Mouse (Mus musculus) forebrain, embryonic 11.5 days (tissue): Measurements from ENCODE around the gene Cops7b. TPM values are rescaled to one million over a fixed set of nuclear protein-coding genes. Genes with fewer than 3 reads are reported as not detected.
A peak's percentile ranks its signal among the peaks of the same experiment; 100 is the strongest.
"Not testable (repeated sequence)": the region's sequence is repeated elsewhere in the genome, so short reads cannot be mapped to it uniquely, and the experiment has no call there.

Experiments used
- ATAC-seq: fragments of 200-750 bp; cut with Nextera tagmentation; replicated peaks from 2 replicates; pipeline ENCODE4 v1.8.0; 2017; ENCODE audit warnings: moderate TSS enrichment; ENCODE audit not compliant: low FRiP score
- DNase-seq: peaks from one replicate; pipeline ENCODE4 v3.0.0-alpha.2; 2017; ENCODE audit warnings: low spot score
- H3K27ac ChIP-seq: fragments of 300-500 bp; sonication (generic); 2 replicates; pipeline ENCODE4 v1.5.1; 2014; ENCODE audit warnings: low read depth, low read length
- H3K27me3 ChIP-seq: fragments of 300-500 bp; sonication (generic); 2 replicates; pipeline ENCODE4 v1.6.1; 2014; ENCODE audit warnings: mild to moderate bottlenecking, low read length, mixed read lengths; ENCODE audit not compliant: control insufficient read depth, insufficient read depth
- H3K36me3 ChIP-seq: fragments of 300-500 bp; sonication (generic); 2 replicates; pipeline ENCODE4 v1.6.1; 2014; ENCODE audit warnings: mild to moderate bottlenecking, low read length, moderate library complexity, mixed read lengths; ENCODE audit not compliant: control insufficient read depth, insufficient read depth
- H3K4me1 ChIP-seq: fragments of 300-500 bp; sonication (generic); replicated peaks from 2 replicates; pipeline ENCODE4 v1.6.1; 2014; ENCODE audit warnings: low read length, mixed read lengths; ENCODE audit not compliant: control insufficient read depth, insufficient read depth
- H3K4me2 ChIP-seq: fragments of 300-500 bp; sonication (generic); 2 replicates; pipeline ENCODE4 v1.6.1; 2014; ENCODE audit warnings: low read depth, mild to moderate bottlenecking, low read length, moderate library complexity, mixed read lengths; ENCODE audit not compliant: severe bottlenecking
- H3K4me3 ChIP-seq: fragments of 300-500 bp; sonication (generic); 2 replicates; pipeline ENCODE4 v1.5.1; 2014; ENCODE audit warnings: low read depth, low read length
- H3K9ac ChIP-seq: fragments of 300-500 bp; sonication (generic); 2 replicates; pipeline ENCODE4 v1.6.1; 2014; ENCODE audit warnings: low read length
- H3K9me3 ChIP-seq: fragments of 300-500 bp; sonication (generic); 2 replicates; pipeline ENCODE4 v1.6.1; 2016; ENCODE audit warnings: low read length, mixed read lengths; ENCODE audit not compliant: control insufficient read depth
- WGBS: fragments of 180-500 bp; shearing (Covaris S2); extraction: QIAGEN DNeasy Blood & Tissue Kit; methylation state at CpG from one replicate; pipeline ENCODE4 v1.1.7; 2014; 5-methylcytosine and 5-hydroxymethylcytosine counted together
- polyA plus RNA-seq: library from polyadenylated mRNA; unstranded; fragments of >200 nt; fragmentation: Nextera tagmentation; extraction: Ambion mirVana; gene quantifications from 2 replicates; pipeline ENCODE4 v1.2.1, GENCODE M21; 2014

The Cops7b gene
- polyA plus RNA-seq = 57.1 and 62.3 TPM in 2 replicates

GRCm38 (mm10) chr1:86582451-86583096 lies at the start of gene Cops7b, which contains the start of gene Pde6d:
TSS of gene Cops7b (plus strand) at chr1:86582904.
TSS of gene Pde6d (minus strand) at chr1:86582629.
- H3K4me2 ChIP-seq = peak within 1 kb of the TSS; percentile 78
- peak within 1 kb of the TSS; percentile 84 for H3K4me3 ChIP-seq
- H3K9me3 ChIP-seq = no peaks in the 10 kb centered on the region
- ATAC-seq (peak; percentile 97), DNase-seq (peak; percentile 93)
- no peaks in the 10 kb centered on the region for H3K36me3 ChIP-seq
- no peaks in the 10 kb centered on the region for H3K27me3 ChIP-seq
- H3K9ac ChIP-seq = peak within 1 kb of the TSS; percentile 87
- under 1% methylated on average over 26 of the region's 26 CpGs for WGBS
- H3K27ac ChIP-seq = 0 out of 2 replicates have a peak within 1 kb of the TSS, but pooled peaks have one; percentile 21
- H3K4me1 ChIP-seq = peaks cover 3% of the 10 kb centered on the region; the same call in 1 of the 2 replicates

GRCm38 (mm10) chr1:86533411-86534130 lies 49.1 kb upstream of the Cops7b start:
- Histone ChIP-seq H3K9ac (no peak overlapping the region), H3K27me3 (no peaks in the 10 kb centered on the region), H3K4me2 (no peak overlapping the region), H3K9me3 (no peaks in the 10 kb centered on the region), H3K27ac (no peak overlapping the region), H3K36me3 (peaks cover 13% of the 10 kb centered on the region; the same call in 1 of the 2 replicates), H3K4me1 (peaks cover 11% of the 10 kb centered on the region), H3K4me3 (no peak overlapping the region)
- 93% methylated on average over 6 of the region's 6 CpGs for WGBS
- DNase-seq = peak; percentile 51
- no peak for ATAC-seq

- Histone ChIP-seq H3K4me3 (no peak overlapping the region), H3K9me3 (no peaks in the 10 kb centered on the region), H3K4me1 (no peaks in the 10 kb centered on the region), H3K36me3 (no peaks in the 10 kb centered on the region; the same call in 1 of the 2 replicates), H3K27me3 (no peaks in the 10 kb centered on the region), H3K9ac (no peak overlapping the region), H3K4me2 (no peak overlapping the region), H3K27ac (no peak overlapping the region)
- DNase-seq = peak; percentile 54
- 68% methylated on average over 3 of the region's 3 CpGs for WGBS
- no peak for ATAC-seq
These were observed 44.3 kb upstream of the Cops7b start for GRCm38 (mm10) chr1:86538383-86538782.

- ATAC-seq, H3K9me3 ChIP-seq, H3K27me3 ChIP-seq, H3K36me3 ChIP-seq, H3K4me1 ChIP-seq, H3K4me2 ChIP-seq, H3K4me3 ChIP-seq, DNase-seq, H3K27ac ChIP-seq, H3K9ac ChIP-seq: not testable (repeated sequence)
- 94% methylated on average over 12 of the region's 12 CpGs for WGBS
These were observed 43.1 kb upstream of the Cops7b start for GRCm38 (mm10) chr1:86539583-86539982.

GRCm38 (mm10) chr1:86542584-86542983 lies 40.1 kb upstream of the Cops7b start:
- WGBS = 90% methylated on average over 2 of the region's 2 CpGs
- H3K4me3 ChIP-seq = no peak overlapping the region
- H3K27ac ChIP-seq = no peak overlapping the region
- no peak for DNase-seq
- H3K36me3 ChIP-seq = no peaks in the 10 kb centered on the region; the same call in 1 of the 2 replicates
- H3K9ac ChIP-seq = no peak overlapping the region
- ATAC-seq = no peak
- no peaks in the 10 kb centered on the region for H3K9me3 ChIP-seq
- H3K4me1 ChIP-seq = no peaks in the 10 kb centered on the region
- no peaks in the 10 kb centered on the region for H3K27me3 ChIP-seq
- no peak overlapping the region for H3K4me2 ChIP-seq

GRCm38 (mm10) chr1:86546797-86547196 lies 35.9 kb upstream of the Cops7b start:
- WGBS = 32% methylated on average over 3 of the region's 3 CpGs
- Histone ChIP-seq H3K4me2 (no peak overlapping the region), H3K4me1 (no peaks in the 10 kb centered on the region), H3K4me3 (no peak overlapping the region), H3K9me3 (no peaks in the 10 kb centered on the region), H3K36me3 (no peaks in the 10 kb centered on the region; the same call in 1 of the 2 replicates), H3K27ac (no peak overlapping the region), H3K27me3 (no peaks in the 10 kb centered on the region), H3K9ac (no peak overlapping the region)
- no peak for ATAC-seq
- DNase-seq = no peak

GRCm38 (mm10) chr1:86551299-86551698 lies 31.4 kb upstream of the Cops7b start:
- Histone ChIP-seq H3K27me3 (no peaks in the 10 kb centered on the region), H3K27ac (no peak overlapping the region), H3K4me2 (no peak overlapping the region), H3K9me3 (no peaks in the 10 kb centered on the region), H3K4me1 (no peaks in the 10 kb centered on the region), H3K36me3 (no peaks in the 10 kb centered on the region), H3K9ac (no peak overlapping the region), H3K4me3 (no peak overlapping the region)
- DNase-seq (no peak), ATAC-seq (no peak)
- 71% methylated on average over 4 of the region's 4 CpGs for WGBS

GRCm38 (mm10) chr1:86551877-86552276 lies 30.8 kb upstream of the Cops7b start:
- ATAC-seq (no peak), DNase-seq (no peak)
- H3K4me1 ChIP-seq = no peaks in the 10 kb centered on the region
- no peak overlapping the region for H3K4me3 ChIP-seq
- H3K9me3 ChIP-seq = no peaks in the 10 kb centered on the region
- no peaks in the 10 kb centered on the region for H3K27me3 ChIP-seq
- no peak overlapping the region for H3K9ac ChIP-seq
- WGBS = 22% methylated on average over 2 of the region's 2 CpGs
- no peak overlapping the region for H3K27ac ChIP-seq
- H3K4me2 ChIP-seq = no peak overlapping the region
- no peaks in the 10 kb centered on the region; the same call in 1 of the 2 replicates for H3K36me3 ChIP-seq
